Mouse (Mus musculus): ENCODE results near the gene Paqr5.

Paqr5 gene

DNA sequence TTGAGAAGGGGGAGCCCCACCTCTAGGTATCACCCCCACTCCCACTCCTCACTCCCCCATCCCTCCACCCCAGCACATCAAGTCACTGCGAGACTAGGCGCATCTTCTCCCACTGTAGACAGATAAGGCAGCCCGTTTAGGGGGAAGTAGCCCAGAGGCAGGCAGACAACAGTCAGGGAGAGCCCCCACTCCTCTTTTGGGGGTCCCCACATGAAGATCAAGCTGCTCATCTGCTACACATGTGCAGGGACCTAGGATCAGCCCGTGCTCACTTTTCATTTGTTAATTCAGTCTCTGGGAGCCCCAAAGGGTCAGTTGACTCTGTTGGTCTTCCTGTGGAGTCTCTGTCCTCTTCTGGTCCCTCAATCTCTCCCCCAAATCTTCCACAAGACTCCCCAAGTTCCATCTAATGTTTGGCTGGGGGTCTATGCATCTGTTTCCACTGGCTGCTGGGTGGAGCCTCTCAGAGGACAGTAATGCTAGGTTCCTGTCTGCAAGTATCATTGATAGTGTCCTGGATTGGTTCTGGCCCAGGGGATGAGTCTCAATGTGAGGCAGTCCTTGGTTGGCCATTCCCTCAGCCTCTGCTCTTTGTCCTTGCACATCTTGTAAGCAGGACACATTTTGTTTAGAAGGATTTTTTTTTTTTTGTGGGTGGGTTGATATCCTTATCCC lies 118.9 kb downstream of the Paqr5 start:
- no peak for DNase-seq

DNA sequence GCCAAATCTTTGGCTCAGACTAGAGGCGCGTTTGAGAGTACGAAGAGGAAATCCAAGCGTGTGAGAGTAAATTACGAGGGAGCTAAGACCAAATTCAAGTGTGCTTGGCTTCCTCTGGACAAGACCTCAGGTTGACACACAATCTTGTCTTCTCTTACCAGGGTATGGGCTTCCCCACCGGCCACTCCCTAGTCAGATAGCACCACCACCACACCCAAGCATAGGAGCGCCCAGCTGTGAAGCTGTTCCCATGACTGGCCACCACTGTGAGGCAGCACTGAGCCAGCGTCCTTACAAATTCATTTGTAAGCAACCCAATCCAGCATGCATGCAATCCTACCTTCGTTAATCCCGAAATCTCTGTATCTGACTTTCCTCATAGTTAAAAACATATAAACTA lies 119.7 kb downstream of the Paqr5 start:
- DNase-seq: no peak

DNA sequence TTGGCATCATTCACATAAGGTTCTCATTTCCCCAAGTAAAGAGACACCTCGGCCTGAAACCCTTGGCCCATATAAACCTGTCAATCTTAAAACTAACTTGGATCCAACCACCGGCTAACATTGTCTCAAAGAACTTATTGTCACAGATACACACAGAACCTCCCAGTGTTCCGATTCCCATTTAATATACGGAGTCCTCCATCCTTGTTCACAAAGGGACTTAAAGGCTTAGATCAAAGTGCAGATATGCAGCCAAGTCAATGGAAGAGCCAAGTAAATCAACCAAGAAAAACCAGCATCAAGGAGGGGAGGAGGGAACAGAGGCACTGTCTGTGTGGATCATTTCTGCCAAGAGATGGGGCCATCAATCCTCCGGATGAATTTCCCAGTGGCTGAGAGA lies 121.1 kb downstream of the Paqr5 start:
- DNase-seq: no peak

DNA sequence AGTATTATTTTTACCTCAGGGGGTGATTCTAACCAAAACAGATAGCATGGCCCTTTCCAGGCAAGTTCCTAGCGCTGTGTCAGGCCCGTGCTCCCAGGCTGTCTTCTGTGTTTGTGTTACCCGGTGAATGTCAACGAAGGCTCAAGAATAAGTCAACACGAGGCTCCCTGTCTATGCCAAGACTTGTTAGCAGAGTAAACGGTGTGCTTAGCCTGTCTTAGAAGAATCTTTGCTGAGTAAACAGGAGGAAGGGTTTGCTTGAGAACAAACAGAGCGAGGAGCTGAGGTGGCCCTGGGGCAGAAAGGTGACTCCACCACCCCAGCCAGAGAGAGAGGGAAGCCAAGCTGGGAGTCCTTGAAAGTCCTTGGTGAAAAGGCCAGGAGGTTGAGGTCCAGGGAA lies 122.5 kb downstream of the Paqr5 start:
- no peak for DNase-seq

Measured in right cerebral cortex, postnatal 25 days (tissue).